Mouse (Mus musculus): ENCODE results near the gene Olfr522.

DNA sequence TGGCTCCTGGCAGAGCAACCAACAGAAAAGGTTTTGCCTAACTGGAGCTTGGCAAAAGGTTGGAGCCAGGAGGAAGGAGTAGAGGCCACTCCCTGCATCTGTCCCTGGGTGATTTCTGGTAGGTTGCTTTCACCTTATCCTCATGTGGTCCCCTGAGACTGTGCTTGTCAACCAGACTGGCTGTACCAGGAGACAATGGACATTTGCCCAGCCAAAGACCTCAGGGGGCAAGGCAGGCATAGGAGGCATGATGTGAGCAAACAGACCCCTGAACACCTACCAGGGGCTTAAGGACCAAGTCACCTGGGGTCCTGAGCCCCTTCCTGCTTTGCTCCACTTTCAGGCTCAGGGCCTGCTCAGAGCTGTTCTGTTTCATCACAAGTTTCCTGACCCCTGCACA is 41.3 kb upstream of the Olfr522 start, which contains the start of gene Olfr524:
- TF ChIP-seq CTCF (conservative IDR thresholded peaks at IDR 0.05; ENCODE audit: low read length) (no peak), POU5F1 (IDR thresholded peaks at IDR 0.05; ENCODE audit: borderline replicate concordance, low read length) (no peak), NANOG (IDR thresholded peaks at IDR 0.05; ENCODE audit: borderline replicate concordance, low read length) (no peak)

Data from E14TG2a.4 (cell line).